Mouse (Mus musculus): ENCODE measurements at regions not wholly inside any gene's neighbourhood (a gene's known extent, or its start where the extent isn't known, plus 50 kb on each side); places are given as distances from the start of the nearest gene placed in this dataset.

DNA sequence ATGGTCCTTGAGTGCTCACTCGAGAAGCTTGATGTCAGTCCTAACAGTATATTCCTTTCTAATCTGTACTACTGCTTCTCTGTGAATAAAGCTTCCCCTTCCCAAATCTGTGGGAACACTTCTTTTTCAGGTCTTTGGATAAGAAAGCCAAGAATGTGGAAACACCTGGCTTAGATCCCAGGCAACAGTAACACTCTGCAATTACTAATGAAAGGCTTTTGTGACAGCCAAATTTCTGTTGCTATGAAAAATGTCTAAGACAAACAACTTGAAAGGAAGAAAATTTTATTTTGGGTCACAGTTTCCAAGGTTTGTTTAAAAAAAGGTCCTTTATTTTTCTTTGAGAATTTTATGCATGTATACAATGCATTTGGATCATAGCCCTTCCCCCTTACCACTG, 56.0 kb upstream of the Mroh9 start:
- H3K27ac ChIP-seq (ENCODE audit: insufficient read depth, low read length), result peak overlapping the region; percentile 88
- TF ChIP-seq CTCF (IDR thresholded peaks at IDR 0.05; ENCODE audit: borderline replicate concordance, insufficient read depth, low read length) (no peak), POLR2A (IDR thresholded peaks at IDR 0.05; ENCODE audit: low read depth, low read length) (no peak)
- no peaks in the 10 kb centered on the region for H3K4me1 ChIP-seq (ENCODE audit: control insufficient read depth, insufficient read depth, low read length)
- no peak overlapping the region for H3K4me3 ChIP-seq (ENCODE audit: insufficient read depth, low read length)

DNA sequence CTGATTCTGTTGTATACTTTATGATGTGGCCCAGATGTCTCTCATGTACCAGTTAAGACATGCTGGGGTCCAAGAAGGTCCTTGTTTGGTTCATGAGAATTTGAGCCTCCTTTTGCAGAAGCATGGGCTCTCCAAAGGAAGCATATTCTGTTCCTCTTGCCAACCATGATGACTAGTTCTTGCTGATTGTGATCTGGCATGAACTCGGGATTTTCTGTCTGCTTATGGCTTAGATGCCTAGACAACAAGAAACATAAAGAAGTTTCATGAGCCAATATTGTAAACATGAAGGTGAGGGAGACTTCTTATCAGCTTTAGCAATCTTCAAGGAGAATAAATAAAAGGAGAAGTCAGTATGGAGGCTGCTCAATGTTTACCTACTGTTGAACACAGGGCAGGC, 52.7 kb upstream of the Mroh9 start:
- TF ChIP-seq CTCF (IDR thresholded peaks at IDR 0.05; ENCODE audit: borderline replicate concordance, insufficient read depth, low read length) (no peak), POLR2A (IDR thresholded peaks at IDR 0.05; ENCODE audit: low read depth, low read length) (no peak)
- H3K4me3 ChIP-seq (ENCODE audit: insufficient read depth, low read length), result no peak overlapping the region
- H3K27ac ChIP-seq (ENCODE audit: insufficient read depth, low read length), result no peak overlapping the region
- H3K4me1 ChIP-seq (ENCODE audit: control insufficient read depth, insufficient read depth, low read length), result no peaks in the 10 kb centered on the region

All from embryonic fibroblast, embryonic 13.5 days (primary cell).